Mouse (Mus musculus) cerebellum, adult 2 months (tissue): ENCODE measurements around the gene Creg1. TPM values are rescaled to one million over a fixed set of nuclear protein-coding genes. Genes with fewer than 3 reads are reported as not detected.
A peak's percentile ranks its signal among the peaks of the same experiment; 100 is the strongest.

Source experiments
- DNase-seq, 2 experiments: peaks; one replicate each; pipeline ENCODE4 v3.0.0; 2021
- H3K27ac ChIP-seq: fragments of 200-500 bp; 2 replicates; pipeline ENCODE4 v1.5.1; 2012; ENCODE audit warnings: low read length, control low read depth, inconsistent platforms; ENCODE audit not compliant: insufficient read depth
- H3K27me3 ChIP-seq: fragments of 200-500 bp; 2 replicates; pipeline ENCODE4 v1.6.1; 2012; ENCODE audit warnings: inconsistent platforms, mild to moderate bottlenecking, low read length, moderate library complexity; ENCODE audit not compliant: control insufficient read depth, insufficient read depth
- H3K4me1 ChIP-seq: fragments of 200-500 bp; 2 replicates; pipeline ENCODE4 v1.6.1; 2011; ENCODE audit warnings: low read length; ENCODE audit not compliant: control insufficient read depth, insufficient read depth
- H3K4me3 ChIP-seq: fragments of 200-500 bp; replicated peaks from 2 replicates; pipeline ENCODE3; 2011; ENCODE audit warnings: mild to moderate bottlenecking, low read depth, low read length, control low read depth; ENCODE audit not compliant: insufficient read depth
- CTCF ChIP-seq: fragments of 200-500 bp; IDR thresholded peaks from 2 replicates; pipeline ENCODE4 v1.5.1; 2011; ENCODE audit warnings: low read depth, mild to moderate bottlenecking, control low read depth, low read length, moderate library complexity, borderline replicate concordance; ENCODE audit not compliant: insufficient read depth
- POLR2A ChIP-seq: fragments of 200-500 bp; IDR thresholded peaks from 2 replicates; pipeline ENCODE4 v1.6.1; 2011; ENCODE audit warnings: low read length, control low read depth, borderline replicate concordance; ENCODE audit not compliant: insufficient read depth
- WGBS: fragments of 180-500 bp; shearing (Covaris S2); methylation state at CpG from one replicate; pipeline ENCODE4 v1.1.7; 2018; 5-methylcytosine and 5-hydroxymethylcytosine counted together
- polyA plus RNA-seq: library from polyadenylated mRNA; depleted of rRNA; stranded (reverse); fragments of >200 nt; gene quantifications from 2 replicates; pipeline ENCODE4 v1.2.3, GENCODE M21; 2012

Gene Creg1
- polyA plus RNA-seq, 1 experiment, result 51.0 TPM

DNA sequence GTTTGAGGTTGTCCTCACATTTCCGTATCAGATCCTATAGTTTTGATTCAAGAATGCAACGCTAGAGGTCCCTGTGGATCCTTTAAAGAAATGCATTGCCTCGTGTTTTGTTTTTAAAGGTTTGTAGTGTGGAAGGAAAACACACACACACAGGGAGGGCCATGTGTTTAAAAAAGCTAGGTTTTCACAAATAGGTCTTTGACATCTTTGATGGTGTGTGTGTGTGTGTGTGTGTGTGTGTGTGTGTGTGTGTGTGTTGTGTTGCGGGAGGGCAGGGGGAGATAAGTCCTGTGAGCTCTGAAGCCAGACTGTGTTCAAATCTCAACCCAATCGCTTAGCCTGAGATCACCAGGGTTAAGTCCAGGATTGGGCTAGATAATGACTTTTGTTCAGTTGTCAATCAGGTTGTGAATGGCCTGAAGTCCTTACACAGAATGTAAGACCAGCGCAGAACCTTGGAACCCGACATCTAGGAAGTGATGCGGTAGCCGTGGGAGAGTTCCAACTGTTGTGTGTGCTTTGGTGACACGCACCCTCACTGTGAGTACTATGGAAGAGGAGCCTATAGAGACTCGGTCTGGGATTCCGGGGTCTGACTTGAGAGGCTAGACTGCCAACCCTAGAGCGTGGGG, 16.5 kb downstream of the Creg1 start:
- Histone ChIP-seq H3K4me3 (no peak overlapping the region), H3K4me1 (no peaks in the 10 kb centered on the region; the same call in 1 of the 2 replicates), H3K27ac (no peak overlapping the region), H3K27me3 (no peaks in the 10 kb centered on the region)
- no peak for TF ChIP-seq POLR2A
- no peak for TF ChIP-seq CTCF
- 4% methylated on average over 13 of the region's 13 CpGs for WGBS
- no peak for DNase-seq

DNA sequence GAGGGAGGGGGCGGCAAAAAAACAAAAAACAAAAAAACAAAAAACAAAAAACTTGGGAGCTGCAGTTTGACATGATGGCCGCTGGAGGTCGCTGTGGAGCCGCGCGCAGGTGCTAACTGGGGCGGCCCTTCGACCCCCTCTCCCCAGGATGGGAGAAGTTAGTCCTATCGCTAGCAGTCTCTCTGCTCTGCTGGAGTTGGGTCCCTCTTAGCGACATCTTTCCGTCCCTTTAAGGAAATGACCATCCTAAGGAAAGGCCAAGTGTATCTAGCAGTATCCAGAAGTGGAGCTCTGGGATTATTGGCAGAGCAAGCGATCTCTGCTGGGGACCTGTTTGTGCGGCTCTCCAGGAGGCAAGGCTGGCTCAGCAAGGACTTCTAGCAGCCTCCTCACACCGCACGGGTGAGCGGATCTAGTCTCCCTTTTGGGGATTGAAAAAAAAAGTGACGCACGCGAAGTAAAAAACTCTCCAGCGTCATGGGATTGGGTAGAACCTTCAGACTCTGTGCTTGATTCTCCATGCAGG, 17.1 kb downstream of the Creg1 start:
- H3K4me1 ChIP-seq, result no peaks in the 10 kb centered on the region; the same call in 1 of the 2 replicates
- H3K27me3 ChIP-seq, result no peaks in the 10 kb centered on the region
- DNase-seq, result peak in 1 of 2 experiments; percentile 21
- TF ChIP-seq CTCF (peak; percentile 65), POLR2A (no peak)
- H3K27ac ChIP-seq, result no peak overlapping the region
- no peak overlapping the region for H3K4me3 ChIP-seq
- 12% methylated on average over 20 of the region's 20 CpGs for WGBS

DNA sequence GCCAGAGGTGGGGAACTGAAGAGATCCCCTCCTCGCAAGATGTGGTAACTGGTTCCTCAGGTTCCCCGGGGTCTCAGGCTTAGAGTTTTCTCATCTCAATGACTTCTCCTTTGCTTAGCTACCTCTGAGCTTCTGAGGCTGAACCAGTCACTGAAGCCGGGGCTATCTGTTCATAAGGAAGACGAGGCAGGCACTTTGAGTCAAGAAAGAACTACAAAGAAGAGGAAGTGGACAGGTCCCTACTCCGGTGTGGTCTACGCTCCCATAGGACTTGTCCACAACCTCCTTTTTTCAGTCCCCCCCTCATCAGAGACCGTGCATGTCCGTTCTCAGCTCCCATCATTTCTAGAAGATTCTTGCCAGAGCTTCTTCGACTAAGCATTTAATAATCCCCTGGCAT, 17.9 kb downstream of the Creg1 start:
- Histone ChIP-seq H3K4me3 (no peak overlapping the region), H3K4me1 (no peaks in the 10 kb centered on the region; the same call in 1 of the 2 replicates), H3K27me3 (no peaks in the 10 kb centered on the region), H3K27ac (no peak overlapping the region)
- no peak for DNase-seq
- WGBS, result 81% methylated on average over 9 of the region's 9 CpGs
- TF ChIP-seq POLR2A (no peak), CTCF (no peak)

DNA sequence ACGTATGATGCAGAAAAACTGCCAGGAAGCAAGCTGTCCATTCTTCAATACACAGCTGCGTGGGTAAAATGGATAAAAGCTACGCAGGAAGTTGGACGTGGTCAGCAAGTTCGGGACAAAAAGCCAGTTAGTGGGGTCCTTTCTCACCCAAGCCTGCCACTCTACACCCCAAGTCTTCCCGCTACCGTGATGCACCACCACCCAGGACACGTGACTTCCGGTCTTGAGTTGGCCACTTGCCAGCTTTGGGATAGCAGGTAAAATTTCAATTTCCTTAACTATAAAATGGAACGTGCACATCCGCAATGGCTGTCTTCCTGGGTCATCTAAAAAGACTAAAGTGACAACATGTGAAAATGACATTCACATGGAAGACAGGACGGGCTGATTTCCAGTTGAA, 18.4 kb downstream of the Creg1 start:
- WGBS, result 79% methylated on average over 12 of the region's 12 CpGs
- Histone ChIP-seq H3K4me3 (no peak overlapping the region), H3K27ac (no peak overlapping the region), H3K27me3 (no peaks in the 10 kb centered on the region), H3K4me1 (no peaks in the 10 kb centered on the region; the same call in 1 of the 2 replicates)
- DNase-seq, result no peak
- no peak for TF ChIP-seq POLR2A
- no peak for TF ChIP-seq CTCF

DNA sequence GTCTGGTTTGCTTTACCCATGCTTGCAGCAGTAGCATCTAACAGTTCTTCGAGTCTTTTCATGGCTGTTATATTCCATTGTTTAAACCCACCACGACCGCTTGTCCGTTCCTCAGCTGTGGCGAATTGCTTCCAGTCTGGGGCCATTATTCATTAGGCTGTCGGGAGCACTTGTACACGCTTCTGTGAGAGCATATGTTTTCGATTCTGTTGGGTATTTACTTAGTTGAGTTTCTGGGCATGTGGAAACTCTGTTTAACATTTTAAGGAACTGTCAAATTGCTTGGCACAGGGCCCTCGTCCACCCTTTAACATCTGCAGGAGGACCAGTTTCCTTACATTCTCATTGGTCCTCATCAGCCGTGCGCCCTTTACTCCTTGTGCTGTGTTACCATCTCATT, 22.8 kb downstream of the Creg1 start:
- Histone ChIP-seq H3K4me1 (no peaks in the 10 kb centered on the region), H3K4me3 (no peak overlapping the region), H3K27me3 (no peaks in the 10 kb centered on the region), H3K27ac (no peak overlapping the region)
- 11% methylated on average over 11 of the region's 11 CpGs for WGBS
- TF ChIP-seq POLR2A, result no peak
- no peak for TF ChIP-seq CTCF
- no peak for DNase-seq

DNA sequence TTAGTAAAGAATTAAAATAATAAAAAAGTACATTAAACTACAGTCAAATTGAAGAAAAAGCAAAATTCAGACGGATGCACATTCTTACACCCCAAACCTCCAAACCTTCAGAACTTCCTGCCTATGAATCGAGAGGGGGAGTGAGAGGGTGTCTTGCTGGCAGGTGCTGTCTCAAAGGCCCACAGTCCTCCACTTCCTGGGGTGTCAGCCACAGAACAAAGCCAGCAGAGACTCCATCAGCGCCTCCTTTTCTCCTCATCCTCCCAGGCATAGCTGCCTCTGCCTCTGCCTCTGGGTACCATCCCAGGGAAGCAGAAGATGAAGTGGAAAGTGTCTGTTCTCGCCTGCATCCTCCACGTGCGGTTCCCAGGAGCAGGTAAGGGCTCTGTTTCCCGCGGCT, 25.0 kb downstream of the Creg1 start, which contains the start of gene Cd247:
Cd247 (plus strand) TSS at position 171 of the 400 bp plus-strand sequence.
- H3K27me3 ChIP-seq, result no peaks in the 10 kb centered on the region
- TF ChIP-seq CTCF, result no peak
- no peak for TF ChIP-seq POLR2A
- no peak within 1 kb of the TSS for H3K4me3 ChIP-seq
- no peak for DNase-seq
- no peaks in the 10 kb centered on the region for H3K4me1 ChIP-seq
- 74% methylated on average over 8 of the region's 8 CpGs for WGBS
- no peak within 1 kb of the TSS for H3K27ac ChIP-seq

DNA sequence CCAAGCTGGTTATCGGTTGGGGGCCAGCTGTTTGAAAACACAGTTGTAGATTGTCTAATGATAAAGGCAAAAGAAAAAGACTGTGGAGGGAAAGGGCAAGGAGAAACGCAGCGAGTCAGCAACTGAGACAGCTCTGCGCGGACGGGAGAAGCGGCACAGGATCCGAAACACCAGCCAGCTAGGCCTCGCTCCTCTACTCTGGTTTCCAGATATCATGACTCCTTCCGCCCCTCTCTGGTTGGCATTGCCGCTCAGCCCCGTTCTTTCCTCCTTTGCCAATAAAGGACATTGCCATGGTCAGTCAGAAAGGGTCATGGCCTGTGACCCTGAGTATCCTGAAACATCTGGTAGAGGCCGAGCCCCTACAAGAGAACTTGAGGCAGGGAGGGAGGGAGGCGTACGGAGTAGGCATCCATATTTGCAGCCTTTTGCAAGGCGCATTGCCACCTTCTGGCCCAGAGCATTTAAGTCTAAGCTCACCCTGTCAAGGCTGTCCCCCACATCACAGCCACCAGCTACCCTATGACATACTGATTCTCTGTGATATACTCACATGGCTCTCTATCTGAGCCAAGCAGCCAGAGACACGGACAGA, 25.6 kb downstream of the Creg1 start:
- H3K27ac ChIP-seq, result no peak overlapping the region
- H3K4me1 ChIP-seq, result no peaks in the 10 kb centered on the region
- 80% methylated on average over 17 of the region's 17 CpGs for WGBS
- H3K4me3 ChIP-seq, result no peak overlapping the region
- no peak for TF ChIP-seq POLR2A
- no peak for TF ChIP-seq CTCF
- DNase-seq, result no peak
- H3K27me3 ChIP-seq, result no peaks in the 10 kb centered on the region

DNA sequence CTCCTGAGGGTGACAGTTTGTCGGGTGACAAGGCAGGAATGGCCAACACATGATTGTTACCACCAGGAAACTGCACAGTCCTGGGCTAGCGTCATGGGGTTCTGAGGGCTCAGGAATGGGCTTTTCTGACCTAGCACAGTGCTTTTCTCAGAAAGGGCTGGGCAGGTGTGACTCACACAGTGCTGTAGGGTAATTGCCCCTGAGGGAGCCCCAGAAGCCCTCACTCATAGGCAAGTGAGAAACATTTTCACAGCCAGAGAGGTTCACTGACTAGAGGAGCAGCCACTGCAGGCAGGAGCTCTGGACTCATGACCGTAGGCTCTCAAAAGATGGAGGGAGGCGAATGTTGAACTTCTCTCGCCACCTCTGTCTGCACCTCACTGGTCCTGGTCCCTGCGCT, 26.4 kb downstream of the Creg1 start:
- Histone ChIP-seq H3K4me1 (no peaks in the 10 kb centered on the region), H3K4me3 (no peak overlapping the region), H3K27ac (no peak overlapping the region), H3K27me3 (no peaks in the 10 kb centered on the region)
- 94% methylated on average over 6 of the region's 6 CpGs for WGBS
- TF ChIP-seq CTCF, result no peak
- TF ChIP-seq POLR2A, result no peak
- DNase-seq, result no peak
